Mouse (Mus musculus): ENCODE data around the gene Tubb2b. TPM values are rescaled to one million over a fixed set of nuclear protein-coding genes. Genes with fewer than 3 reads are reported as not detected.

The Tubb2b gene
- polyA plus RNA-seq (2016; fragmentation: Nextera tagmentation; extraction: Ambion mirVana), result 1.6 and 1.9 TPM in 2 replicates

GRCm38 (mm10) chr13:34130226-34130731 lies at the start of gene Tubb2b:
Gene Tubb2b (minus strand): TSS chr13:34130466.
- H3K36me3 ChIP-seq, result no peaks in the 10 kb centered on the region
- H3K27me3 ChIP-seq (replicated peaks), result peaks cover 74% of the 10 kb centered on the region
- peak within 1 kb of the TSS; percentile 44 for H3K9ac ChIP-seq
- H3K4me3 ChIP-seq, result peak within 1 kb of the TSS; percentile 56
- H3K9me3 ChIP-seq (replicated peaks), result no peaks in the 10 kb centered on the region
- peaks cover 31% of the 10 kb centered on the region for H3K4me1 ChIP-seq
- no peak within 1 kb of the TSS for H3K27ac ChIP-seq
- ATAC-seq, result peak; percentile 71
- WGBS (ENCODE audit: insufficient replicate concordance), result under 1% methylated on average over 26 of the region's 26 CpGs
- H3K4me2 ChIP-seq, result peak within 1 kb of the TSS; percentile 76

- 81% methylated on average over 6 of the region's 6 CpGs for WGBS (ENCODE audit: insufficient replicate concordance)
- Histone ChIP-seq H3K4me1 (no peaks in the 10 kb centered on the region), H3K36me3 (peaks cover 11% of the 10 kb centered on the region), H3K27ac (no peak overlapping the region), H3K4me3 (no peak overlapping the region), H3K9ac (no peak overlapping the region), H3K9me3 (replicated peaks) (no peaks in the 10 kb centered on the region), H3K27me3 (replicated peaks) (no peaks in the 10 kb centered on the region), H3K4me2 (no peak overlapping the region)
- ATAC-seq, result no peak
Observed at GRCm38 (mm10) chr13:34174025-34174424, 43.8 kb upstream of the Tubb2b start.

- ATAC-seq, result no peak
- H3K9me3 ChIP-seq (replicated peaks), result no peaks in the 10 kb centered on the region
- peaks cover 24% of the 10 kb centered on the region for H3K4me1 ChIP-seq
- no peaks in the 10 kb centered on the region for H3K27me3 ChIP-seq (replicated peaks)
- H3K9ac ChIP-seq, result peak overlapping the region; percentile 82
- H3K36me3 ChIP-seq, result peaks cover 11% of the 10 kb centered on the region
- peak overlapping the region; percentile 88 for H3K4me3 ChIP-seq
- peak overlapping the region; percentile 87 for H3K27ac ChIP-seq
- peak overlapping the region; percentile 75 for H3K4me2 ChIP-seq
- WGBS (ENCODE audit: insufficient replicate concordance), result 32% methylated on average over 12 of the region's 12 CpGs
Observed at GRCm38 (mm10) chr13:34163304-34163975, 33.2 kb upstream of the Tubb2b start.

- ATAC-seq, result peak; percentile 96
Observed at GRCm38 (mm10) chr13:34162491-34163303, 32.4 kb upstream of the Tubb2b start, which contains the start of gene Psmg4. Gene Psmg4 (plus strand): TSS chr13:34162964.

GRCm38 (mm10) chr13:34159926-34160325 lies 29.7 kb upstream of the Tubb2b start:
- Histone ChIP-seq H3K9ac (no peak overlapping the region), H3K36me3 (no peaks in the 10 kb centered on the region), H3K27me3 (replicated peaks) (no peaks in the 10 kb centered on the region), H3K4me2 (no peak overlapping the region), H3K27ac (no peak overlapping the region), H3K4me1 (peaks cover 30% of the 10 kb centered on the region), H3K4me3 (no peak overlapping the region), H3K9me3 (replicated peaks) (no peaks in the 10 kb centered on the region)
- WGBS (ENCODE audit: insufficient replicate concordance), result 81% methylated on average over 1 of the region's 1 CpGs
- no peak for ATAC-seq

More at GRCm38 (mm10) chr13:34162491-34163303, 32.4 kb upstream of the Tubb2b start, which contains the start of gene Psmg4:
- peaks cover 24% of the 10 kb centered on the region for H3K4me1 ChIP-seq
- H3K4me2 ChIP-seq, result peak within 1 kb of the TSS; percentile 75
- peak within 1 kb of the TSS; percentile 87 for H3K27ac ChIP-seq
- peak within 1 kb of the TSS; percentile 88 for H3K4me3 ChIP-seq
- 3% methylated on average over 44 of the region's 44 CpGs for WGBS (ENCODE audit: insufficient replicate concordance)
- H3K9me3 ChIP-seq (replicated peaks), result no peaks in the 10 kb centered on the region
- H3K27me3 ChIP-seq (replicated peaks), result no peaks in the 10 kb centered on the region
- H3K9ac ChIP-seq, result peak within 1 kb of the TSS; percentile 82
- H3K36me3 ChIP-seq, result peaks cover 11% of the 10 kb centered on the region

GRCm38 (mm10) chr13:34157596-34158157 lies 27.4 kb upstream of the Tubb2b start:
- Histone ChIP-seq H3K36me3 (no peaks in the 10 kb centered on the region), H3K9me3 (replicated peaks) (no peaks in the 10 kb centered on the region), H3K27ac (no peak overlapping the region), H3K4me1 (peaks cover 21% of the 10 kb centered on the region), H3K4me2 (no peak overlapping the region), H3K4me3 (no peak overlapping the region), H3K9ac (no peak overlapping the region), H3K27me3 (replicated peaks) (no peaks in the 10 kb centered on the region)
- WGBS (ENCODE audit: insufficient replicate concordance), result 81% methylated on average over 3 of the region's 3 CpGs
- no peak for ATAC-seq

- Histone ChIP-seq H3K27me3 (replicated peaks) (peaks cover 4% of the 10 kb centered on the region; the same call in 1 of the 2 replicates), H3K27ac (no peak overlapping the region), H3K9me3 (replicated peaks) (no peaks in the 10 kb centered on the region), H3K4me1 (peaks cover 12% of the 10 kb centered on the region), H3K4me3 (no peak overlapping the region), H3K9ac (no peak overlapping the region), H3K36me3 (no peaks in the 10 kb centered on the region), H3K4me2 (no peak overlapping the region)
- WGBS (ENCODE audit: insufficient replicate concordance), result 69% methylated on average over 2 of the region's 2 CpGs
- ATAC-seq, result no peak
Observed at GRCm38 (mm10) chr13:34156840-34157185, 26.5 kb upstream of the Tubb2b start.

GRCm38 (mm10) chr13:34156133-34156839 lies 26.0 kb upstream of the Tubb2b start:
- Histone ChIP-seq H3K9me3 (replicated peaks) (no peaks in the 10 kb centered on the region), H3K27me3 (replicated peaks) (peaks cover 9% of the 10 kb centered on the region; the same call in 1 of the 2 replicates), H3K9ac (no peak overlapping the region), H3K4me3 (no peak overlapping the region), H3K4me2 (no peak overlapping the region), H3K27ac (no peak overlapping the region), H3K36me3 (no peaks in the 10 kb centered on the region), H3K4me1 (peaks cover 12% of the 10 kb centered on the region)
- WGBS (ENCODE audit: insufficient replicate concordance), result 66% methylated on average over 8 of the region's 8 CpGs
- peak; percentile 47; the same call in 1 of the 2 replicates for ATAC-seq

GRCm38 (mm10) chr13:34154931-34155272 lies 24.6 kb upstream of the Tubb2b start:
- no peak overlapping the region for H3K9ac ChIP-seq
- H3K27ac ChIP-seq, result no peak overlapping the region
- H3K4me2 ChIP-seq, result peak overlapping the region; percentile 40
- no peaks in the 10 kb centered on the region for H3K36me3 ChIP-seq
- H3K4me3 ChIP-seq, result no peak overlapping the region
- peaks cover 13% of the 10 kb centered on the region for H3K4me1 ChIP-seq
- H3K27me3 ChIP-seq (replicated peaks), result peaks cover 21% of the 10 kb centered on the region
- H3K9me3 ChIP-seq (replicated peaks), result no peaks in the 10 kb centered on the region
- no peak for ATAC-seq
- WGBS (ENCODE audit: insufficient replicate concordance), result 28% methylated on average over 3 of the region's 3 CpGs

- Histone ChIP-seq H3K36me3 (no peaks in the 10 kb centered on the region), H3K9me3 (replicated peaks) (no peaks in the 10 kb centered on the region), H3K4me3 (no peak overlapping the region), H3K27ac (no peak overlapping the region), H3K4me1 (peaks cover 18% of the 10 kb centered on the region), H3K9ac (no peak overlapping the region), H3K4me2 (peak overlapping the region; percentile 40), H3K27me3 (replicated peaks) (peaks cover 26% of the 10 kb centered on the region)
- WGBS (ENCODE audit: insufficient replicate concordance), result 41% methylated on average over 13 of the region's 13 CpGs
- peak; percentile 45; the same call in 1 of the 2 replicates for ATAC-seq
Observed at GRCm38 (mm10) chr13:34154217-34154930, 24.1 kb upstream of the Tubb2b start.
